21 mouse cellular contexts compared by ENCODE assay signal in genomic region chr14:33078596-33078995, GRCm38 (mm10).
"Had no signal": no experiment of that assay in that cellular context is flagged by ENCODE, and none has a peak within 500 bp of the region (broad histone marks: within the 10 kb centered on the region; RNA-seq: fewer than 3 reads in every experiment).

No protein-coding gene starts in this region.

- H3K9ac ChIP-seq: intestine, embryonic 15.5 days; liver, embryonic 14.5 days; lung, embryonic 15.5 days; midbrain, embryonic 13.5 days; neural tube, embryonic 13.5 days; stomach, embryonic 15.5 days had no signal

- H3K27me3 ChIP-seq: intestine, embryonic 15.5 days; lung, embryonic 15.5 days; megakaryocyte, embryonic 14.5 days; midbrain, embryonic 13.5 days; stomach, embryonic 15.5 days had no signal

- H3K36me3 ChIP-seq: intestine, embryonic 15.5 days; lung, embryonic 15.5 days; midbrain, embryonic 10.5 days; midbrain, embryonic 13.5 days; neural tube, embryonic 13.5 days; stomach, embryonic 15.5 days had no signal

- H3K4me3 ChIP-seq: intestine, embryonic 15.5 days; left cerebral cortex, adult 2 months; lung, embryonic 15.5 days; megakaryocyte, embryonic 14.5 days; midbrain, embryonic 10.5 days; midbrain, embryonic 13.5 days; myocyte; neural tube, embryonic 13.5 days; stomach, embryonic 15.5 days had no signal

- ATAC-seq: intestine, embryonic 15.5 days; midbrain, embryonic 13.5 days; midbrain, embryonic 16.5 days had no signal

- H3K4me1 ChIP-seq: intestine, embryonic 15.5 days; lung, embryonic 15.5 days; megakaryocyte, embryonic 14.5 days; midbrain, embryonic 10.5 days; midbrain, embryonic 13.5 days; stomach, embryonic 15.5 days had no signal

- H3K4me2 ChIP-seq: intestine, embryonic 15.5 days; liver, embryonic 11.5 days; lung, embryonic 15.5 days; midbrain, embryonic 13.5 days; neural tube, embryonic 13.5 days; stomach, embryonic 15.5 days had no signal

- H3K27ac ChIP-seq: intestine, embryonic 15.5 days; kidney, postnatal 0 days; left cerebral cortex, adult 2 months; liver, embryonic 14.5 days; lung, embryonic 15.5 days; midbrain, embryonic 10.5 days; midbrain, embryonic 13.5 days; neural tube, embryonic 13.5 days; stomach, embryonic 15.5 days had no signal

- H3K9me3 ChIP-seq: intestine, embryonic 15.5 days; lung, embryonic 15.5 days; megakaryocyte, embryonic 14.5 days; midbrain, embryonic 10.5 days; midbrain, embryonic 13.5 days; neural tube, embryonic 13.5 days; stomach, embryonic 15.5 days had no signal

- DNase-seq: layer of hippocampus, postnatal 36 days; lung, adult 18-20 months; lung, postnatal 10 days; lung, postnatal 36 days; retina, postnatal 1 day; right cerebral cortex, postnatal 25 days; spleen, adult 18-20 months; thymus, postnatal 25 days had no signal
